Mouse (Mus musculus) spleen, adult 2 months (tissue): ENCODE measurements at regions not wholly inside any gene's neighbourhood (a gene's known extent, or its start where the extent isn't known, plus 50 kb on each side); places are given as distances from the start of the nearest gene placed in this dataset.

ENCODE experiments used
- CTCF ChIP-seq: fragments of 200-500 bp; IDR thresholded peaks from 2 replicates; pipeline ENCODE4 v1.5.1; 2011; ENCODE audit warnings: mild to moderate bottlenecking, inconsistent platforms; ENCODE audit not compliant: insufficient read depth, insufficient read length, insufficient replicate concordance; ENCODE audit errors: extremely low read depth
- POLR2A ChIP-seq: fragments of 200-500 bp; IDR thresholded peaks from 2 replicates; pipeline ENCODE4 v1.6.1; 2011; ENCODE audit warnings: low read depth, low read length, inconsistent platforms

GRCm38 (mm10) chr13:85352061-85352460, 63.1 kb upstream of the Rasa1 start:
- TF ChIP-seq CTCF, result no peak
- TF ChIP-seq POLR2A, result no peak
